Mouse (Mus musculus) cerebellum, adult 2 months (tissue): ENCODE measurements around the gene BC051665.

Source experiments
- CTCF ChIP-seq: fragments of 200-500 bp; IDR thresholded peaks from 2 replicates; pipeline ENCODE4 v1.5.1; 2011; ENCODE audit warnings: low read depth, mild to moderate bottlenecking, control low read depth, low read length, moderate library complexity, borderline replicate concordance; ENCODE audit not compliant: insufficient read depth
- POLR2A ChIP-seq: fragments of 200-500 bp; IDR thresholded peaks from 2 replicates; pipeline ENCODE4 v1.6.1; 2011; ENCODE audit warnings: low read length, control low read depth, borderline replicate concordance; ENCODE audit not compliant: insufficient read depth

DNA sequence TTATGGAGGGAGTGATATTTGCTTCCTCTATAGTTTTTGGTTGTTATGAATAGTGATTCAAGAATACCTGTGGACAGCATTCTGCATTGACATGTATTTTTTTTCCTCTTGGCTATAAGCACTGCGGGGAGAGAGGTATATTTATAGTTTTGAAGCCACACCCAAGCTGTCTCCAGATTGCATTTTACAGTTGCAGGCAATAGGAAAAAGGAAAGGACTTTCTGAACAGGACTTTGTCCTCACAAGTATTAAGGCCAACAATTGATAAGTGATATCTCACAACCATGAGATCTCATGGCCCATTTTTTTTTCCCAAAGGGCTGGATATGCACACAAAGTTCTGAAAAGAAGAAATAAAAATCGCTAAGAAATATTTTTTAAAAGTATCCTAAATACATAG, 23.5 kb upstream of the BC051665 start:
- TF ChIP-seq CTCF (no peak), POLR2A (no peak)
